ENCODE assay signal across 14 mouse cellular contexts in genomic region chr5:73311458-73311857, GRCm38 (mm10). TPM values are rescaled to one million over a fixed set of nuclear protein-coding genes. Genes with fewer than 3 reads are reported as not detected.
DNase-seq lines count a peak whose midpoint lies in the region; ATAC-seq lines count a peak whose summit lies in the region.
"Had no signal": no experiment of that assay in that cellular context is flagged by ENCODE, and none has a peak within 500 bp of the region (broad histone marks: within the 10 kb centered on the region; RNA-seq: fewer than 3 reads in every experiment).

No protein-coding gene starts in this region.

- peaks cover 93% of the 10 kb centered on the region for H3K36me3 ChIP-seq in heart, embryonic 14.5 days (ENCODE audit: control insufficient read depth, insufficient read depth, low read length)
- H3K36me3 ChIP-seq in midbrain, embryonic 14.5 days (ENCODE audit: control insufficient read depth, insufficient read depth, low read length): peaks cover 90% of the 10 kb centered on the region

- no peak overlapping the region; the same call in 1 of the 2 replicates for H3K9ac ChIP-seq in heart, embryonic 14.5 days (ENCODE audit: low read length)
- no peak overlapping the region for H3K9ac ChIP-seq in midbrain, embryonic 14.5 days (replicated peaks; ENCODE audit: low read length)
- H3K9ac ChIP-seq: hindbrain, embryonic 13.5 days had no signal

- no peaks in the 10 kb centered on the region for H3K27me3 ChIP-seq in heart, embryonic 14.5 days (ENCODE audit: control insufficient read depth, insufficient read depth, low read length)
- H3K27me3 ChIP-seq in midbrain, embryonic 14.5 days (ENCODE audit: control insufficient read depth, insufficient read depth, low read length): no peaks in the 10 kb centered on the region
- H3K27me3 ChIP-seq: hindbrain, embryonic 13.5 days; megakaryocyte, embryonic 14.5 days had no signal

- H3K9me3 ChIP-seq in heart, embryonic 14.5 days (ENCODE audit: control insufficient read depth, low read length): no peaks in the 10 kb centered on the region
- no peaks in the 10 kb centered on the region for H3K9me3 ChIP-seq in midbrain, embryonic 14.5 days (ENCODE audit: control insufficient read depth, low read length)
- H3K9me3 ChIP-seq: hindbrain, embryonic 13.5 days; megakaryocyte, embryonic 14.5 days had no signal

- WGBS in heart, embryonic 14.5 days: 18% methylated on average over 5 of the region's 5 CpGs
- 98% methylated on average over 5 of the region's 5 CpGs for WGBS in midbrain, embryonic 14.5 days

- peaks cover 5 to 18% of the 10 kb centered on the region in 2 experiments for H3K4me1 ChIP-seq in heart, embryonic 14.5 days (ENCODE audit: control insufficient read depth in 2 of 2, insufficient read depth in 2 of 2, low read length in 2 of 2)
- no peaks in the 10 kb centered on the region for H3K4me1 ChIP-seq in midbrain, embryonic 14.5 days (ENCODE audit: control insufficient read depth, insufficient read depth, low read length)
- H3K4me1 ChIP-seq: hindbrain, embryonic 13.5 days had no signal

- H3K4me3 ChIP-seq in heart, embryonic 14.5 days (ENCODE audit: control insufficient read depth in 1 of 2, insufficient read depth in 1 of 2, low read depth in 1 of 2, low read length in 2 of 2): no peak overlapping the region
- H3K4me3 ChIP-seq in midbrain, embryonic 14.5 days (replicated peaks; ENCODE audit: low read depth, low read length): no peak overlapping the region
- H3K4me3 ChIP-seq: gastrocnemius, adult 2 months; hindbrain, embryonic 13.5 days; left cerebral cortex, adult 2 months; megakaryocyte, embryonic 14.5 days had no signal

- ATAC-seq in heart, embryonic 14.5 days (ENCODE audit: insufficient number of reproducible peaks, insufficient read depth, low FRiP score, low read depth): peak; percentile 43; the same call in 1 of the 2 replicates
- no peak for ATAC-seq in midbrain, embryonic 14.5 days (ENCODE audit: low FRiP score, low TSS enrichment)

- peak overlapping the region; percentile 59 to 74; a peak in 3 of 4 replicates for H3K27ac ChIP-seq in heart, embryonic 14.5 days (replicated peaks in 1 of 2; ENCODE audit: control insufficient read depth in 1 of 2, insufficient read depth in 1 of 2, low read depth in 2 of 2, low read length in 2 of 2)
- no peak overlapping the region for H3K27ac ChIP-seq in midbrain, embryonic 14.5 days (replicated peaks; ENCODE audit: low read depth, low read length)
- H3K27ac ChIP-seq: gastrocnemius, adult 2 months; hindbrain, embryonic 13.5 days; left cerebral cortex, adult 2 months had no signal

- no peak for DNase-seq in heart, adult 8-10 months (ENCODE audit: low spot score)
- peak; percentile 8 for DNase-seq in c-Kit-positive CD71-negative TER-119-negative erythroid progenitor cells, embryonic 14.5 days (ENCODE audit: low read depth)
- peak; percentile 86 for DNase-seq in liver
- DNase-seq in spleen, postnatal 14 days (ENCODE audit: low spot score in 2 of 2): peak; percentile 14 to 32
- no peak for DNase-seq in lung, adult 18-20 months
- DNase-seq in midbrain, embryonic 14.5 days: no peak
- no peak for DNase-seq in adrenal gland, postnatal 10 days
- DNase-seq: gastrocnemius, adult 2 months; kidney, postnatal 25 days; thymus, postnatal 36 days had no signal

- H3K4me2 ChIP-seq in heart, embryonic 14.5 days (ENCODE audit: low read length): no peak overlapping the region
- H3K4me2 ChIP-seq in midbrain, embryonic 14.5 days (ENCODE audit: low read length): no peak overlapping the region
- H3K4me2 ChIP-seq: hindbrain, embryonic 13.5 days had no signal

RNA-seq across cellular contexts. Expression of gene Ociad1, which starts 18.9 kb away (rescaled TPM):
- polyA plus RNA-seq in heart, embryonic 14.5 days (2014; fragmentation: Nextera tagmentation; extraction: Ambion mirVana): 142 and 160 TPM in 2 replicates
- 100 to 1,000 TPM; 233 to 264 (median 240) TPM for total RNA-seq in heart, adult 8-10 months (2022)
- 207 and 269 TPM in 2 replicates for polyA plus RNA-seq in midbrain, embryonic 14.5 days (2014; fragmentation: Nextera tagmentation; extraction: Ambion mirVana)
- total RNA-seq in adrenal gland, postnatal 10 days (2021): 100 to 1,000 TPM; 217 to 226 TPM

RNA-seq across cellular contexts. Expression of gene Ociad2, which starts 29.4 kb away (rescaled TPM):
- polyA plus RNA-seq in heart, embryonic 14.5 days (2014; fragmentation: Nextera tagmentation; extraction: Ambion mirVana): 21.1 and 22.2 TPM in 2 replicates
- 10 to 100 TPM; 10.4 to 20.9 (median 15.1) TPM for total RNA-seq in heart, adult 8-10 months (2022)
- 18.3 and 19.4 TPM in 2 replicates for polyA plus RNA-seq in midbrain, embryonic 14.5 days (2014; fragmentation: Nextera tagmentation; extraction: Ambion mirVana)
- total RNA-seq in adrenal gland, postnatal 10 days (2021): 10 to 100 TPM; 11.8 to 16.4 TPM

RNA-seq across cellular contexts. Expression of gene Fryl, which starts 55.0 kb away (rescaled TPM):
- 30.5 and 35.0 TPM in 2 replicates for polyA plus RNA-seq in heart, embryonic 14.5 days (2014; fragmentation: Nextera tagmentation; extraction: Ambion mirVana)
- 10 to 100 TPM; 32.7 to 38.8 (median 35.1) TPM for total RNA-seq in heart, adult 8-10 months (2022)
- 45.3 and 48.5 TPM in 2 replicates for polyA plus RNA-seq in midbrain, embryonic 14.5 days (2014; fragmentation: Nextera tagmentation; extraction: Ambion mirVana)
- total RNA-seq in adrenal gland, postnatal 10 days (2021): 10 to 100 TPM; 38.4 to 49.1 TPM

Comparison
In these comparisons a context has a peak if more than half of its experiments do, and no peak if none do; other contexts are left out.
1. DNase-seq: peak in c-Kit-positive CD71-negative TER-119-negative erythroid progenitor cells, embryonic 14.5 days (single experiment), liver (single experiment) and spleen, postnatal 14 days (2 of 2); none in heart, adult 8-10 months (single experiment), lung, adult 18-20 months (0 of 2), midbrain, embryonic 14.5 days (single experiment) and adrenal gland, postnatal 10 days (single experiment).